Mouse (Mus musculus) gastrocnemius, adult 8-10 months (tissue): ENCODE results near the gene Plekha4. TPM values are rescaled to one million over a fixed set of nuclear protein-coding genes. Genes with fewer than 3 reads are reported as not detected.

Source experiments
- DNase-seq, 2 experiments: peaks; one replicate each; pipeline ENCODE4 v3.0.0; 2022; ENCODE audit warnings: low spot score in 2 of 2
- total RNA-seq, 4 experiments: library from RNA; stranded (reverse); gene quantifications; 2 replicates each; pipeline ENCODE4 v1.2.4; 2022

Gene Plekha4
- total RNA-seq, 4 experiments from 2014 or later, result 1.4 to 5.4 (median 4.6) TPM

DNA sequence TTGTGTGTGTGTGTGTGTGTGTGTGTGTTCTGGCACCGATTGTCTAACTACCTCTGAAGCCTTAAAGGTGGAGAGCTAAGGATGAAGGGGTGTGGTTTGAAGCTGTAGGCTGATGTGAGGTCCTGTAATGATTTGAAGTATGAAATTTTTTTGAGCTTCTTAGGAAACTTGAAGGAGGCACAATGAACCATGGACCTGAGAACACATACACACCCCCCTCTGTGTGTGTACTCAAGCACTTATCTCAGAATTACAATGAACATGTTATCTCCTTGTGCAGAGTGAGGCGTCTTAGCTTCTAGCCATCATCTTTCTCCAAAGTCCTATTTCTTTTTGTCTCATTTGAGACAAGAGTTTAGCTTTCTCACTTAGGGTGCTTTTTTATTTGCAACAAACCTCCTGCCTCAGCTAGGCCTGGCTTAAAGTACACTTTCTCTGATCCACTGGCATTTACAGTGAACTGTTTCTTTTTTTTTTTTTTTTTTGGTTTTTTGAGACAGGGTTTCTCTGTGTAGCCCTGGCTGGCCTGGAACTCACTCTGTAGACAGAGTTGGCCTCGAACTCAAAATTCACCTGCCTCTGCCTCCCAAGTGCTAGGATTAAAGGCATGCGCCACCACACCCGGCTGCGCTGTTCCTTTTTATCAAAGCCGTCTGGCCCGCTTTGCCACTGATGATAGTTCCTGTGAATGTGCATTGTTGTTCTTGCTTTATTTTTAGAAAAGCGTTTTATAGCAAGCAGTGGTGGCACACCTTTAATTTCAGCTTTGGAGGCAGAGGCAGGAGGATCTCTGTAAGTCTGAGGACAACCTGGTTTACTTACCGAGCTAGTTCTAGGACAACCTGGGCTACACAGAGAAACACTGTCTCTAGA lies 42.7 kb downstream of the Plekha4 start:
- DNase-seq, result no peak

- peak; percentile 65 to 85 for DNase-seq
These were observed 44.1 kb downstream of the Plekha4 start, which contains the start of gene Bcat2 for GRCm38 (mm10) chr7:45570103-45570741. TSS of gene Bcat2 (plus strand) at chr7:45570153.

- no peak for DNase-seq
These were observed 45.8 kb downstream of the Plekha4 start for GRCm38 (mm10) chr7:45571966-45572365.

- DNase-seq, result no peak
These were observed 47.8 kb downstream of the Plekha4 start for GRCm38 (mm10) chr7:45573954-45574353.

GRCm38 (mm10) chr7:45574472-45575379 lies 48.6 kb downstream of the Plekha4 start:
- DNase-seq, result no peak

DNA sequence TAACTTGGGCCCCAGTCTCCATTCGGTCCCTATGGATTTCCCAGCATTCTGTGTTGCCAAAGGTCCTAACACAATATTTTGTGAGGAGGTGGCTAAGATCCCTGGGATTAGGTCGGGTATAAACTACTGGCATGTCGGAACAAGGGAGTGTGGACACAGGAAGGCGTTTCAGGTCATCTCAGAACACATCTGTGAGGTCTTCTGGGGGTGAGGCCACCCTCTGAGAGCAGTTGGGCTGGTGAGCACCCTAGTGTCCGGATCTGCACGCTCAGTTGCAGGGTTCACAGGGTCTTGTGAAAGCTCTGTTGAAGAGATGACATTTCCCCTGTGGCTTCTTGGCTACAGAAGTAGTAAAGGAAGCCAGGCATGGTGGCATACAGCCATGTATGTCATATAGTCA lies 59.8 kb downstream of the Plekha4 start:
- no peak for DNase-seq

GRCm38 (mm10) chr7:45587631-45588592 lies 61.8 kb downstream of the Plekha4 start:
- no peak for DNase-seq

GRCm38 (mm10) chr7:45589173-45589572 lies 63.0 kb downstream of the Plekha4 start:
- peak; percentile 95 to 97 for DNase-seq

- DNase-seq, result no peak
These were observed 63.8 kb downstream of the Plekha4 start for GRCm38 (mm10) chr7:45589898-45590297.

DNA sequence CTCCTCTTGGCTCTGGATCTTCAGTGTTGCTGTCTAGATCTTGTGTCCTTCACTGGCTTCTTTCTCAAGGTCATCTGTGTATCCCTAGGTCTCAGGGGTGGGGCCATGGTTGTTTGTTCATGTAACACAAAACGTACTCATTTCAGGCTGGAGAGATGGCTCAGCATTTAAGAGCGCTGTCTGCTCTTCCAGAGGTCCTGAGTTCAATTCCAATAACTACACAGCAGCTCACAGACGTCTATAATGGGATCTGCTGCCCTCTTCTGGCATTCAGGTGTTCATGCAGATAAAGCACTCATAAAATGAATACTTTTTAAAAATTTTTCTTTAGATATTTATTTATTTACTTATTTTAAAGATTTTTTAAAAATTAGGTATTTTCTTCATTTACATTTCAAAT lies 64.7 kb downstream of the Plekha4 start:
- no peak for DNase-seq

DNA sequence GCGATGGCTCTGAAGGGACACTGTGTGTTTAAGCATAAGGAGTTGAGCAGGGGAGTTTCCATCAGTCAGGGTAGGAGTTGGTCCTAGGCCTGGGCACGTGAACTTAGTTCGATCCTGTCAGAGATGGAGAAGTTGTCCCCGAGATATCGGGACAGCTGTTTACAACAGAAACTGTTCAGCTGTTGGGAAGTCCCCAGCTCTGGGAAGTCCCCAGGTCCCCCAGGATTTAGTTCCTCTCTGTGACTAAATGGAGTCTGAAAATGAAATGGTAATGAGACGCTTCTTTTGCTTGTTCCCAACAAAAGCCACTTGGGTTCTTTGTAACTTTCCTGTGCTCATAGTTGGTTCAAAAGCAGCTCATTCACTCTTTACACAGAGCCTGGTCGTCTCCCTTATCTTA lies 65.8 kb downstream of the Plekha4 start:
- no peak for DNase-seq

DNA sequence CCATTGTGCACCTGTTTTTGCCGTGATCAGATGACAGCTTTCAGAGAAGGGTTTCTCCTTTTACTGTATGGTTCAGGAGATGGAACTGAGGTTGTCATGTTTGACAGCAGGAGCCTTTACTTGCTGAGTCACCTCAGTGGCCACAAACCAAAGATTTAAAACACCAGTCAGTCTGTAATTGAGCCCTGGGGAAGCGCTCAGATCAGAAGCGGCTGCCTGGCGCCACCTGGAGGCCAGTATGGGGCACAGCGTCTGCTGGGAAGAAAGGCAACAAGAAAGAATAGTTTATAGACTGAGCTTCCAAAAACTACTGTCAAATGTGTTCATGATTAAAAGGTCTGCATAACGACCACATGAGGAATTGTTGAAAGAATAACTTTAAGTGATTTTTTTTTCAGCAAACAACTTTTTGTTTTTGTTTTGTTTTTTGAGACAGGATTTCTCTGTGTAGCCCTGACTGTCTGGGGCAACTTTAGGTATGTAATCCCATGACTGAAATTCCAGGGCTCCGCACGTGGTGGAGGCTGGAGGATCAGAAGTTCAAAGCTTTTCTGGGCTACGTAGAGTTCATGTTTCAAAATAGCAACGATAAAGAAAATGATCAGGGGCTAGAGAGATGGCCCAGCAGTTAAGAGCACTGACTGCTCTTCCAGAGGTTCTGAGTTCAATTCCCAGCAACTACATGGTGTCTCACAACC lies 67.1 kb downstream of the Plekha4 start:
- peak; percentile 60 to 67 for DNase-seq

DNA sequence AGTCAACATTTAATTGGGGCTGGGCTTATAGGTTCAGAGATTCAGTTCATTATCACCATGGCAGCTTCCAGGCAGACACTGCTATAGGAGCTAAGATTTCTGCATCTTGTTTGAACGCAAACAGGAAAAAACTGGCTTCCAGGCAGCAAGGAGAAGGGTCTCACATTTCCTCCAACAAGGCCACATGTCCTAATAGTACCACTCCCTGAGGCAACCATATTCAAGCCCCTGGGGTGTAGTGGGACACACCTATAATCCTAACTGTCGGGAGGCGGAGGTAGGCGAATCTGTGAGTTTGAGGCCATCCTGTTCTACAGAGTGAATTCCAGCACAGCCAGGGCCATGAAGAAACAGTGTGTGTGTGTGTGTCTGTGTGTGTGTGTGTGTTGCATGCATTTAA lies 69.0 kb downstream of the Plekha4 start:
- DNase-seq, result no peak

DNA sequence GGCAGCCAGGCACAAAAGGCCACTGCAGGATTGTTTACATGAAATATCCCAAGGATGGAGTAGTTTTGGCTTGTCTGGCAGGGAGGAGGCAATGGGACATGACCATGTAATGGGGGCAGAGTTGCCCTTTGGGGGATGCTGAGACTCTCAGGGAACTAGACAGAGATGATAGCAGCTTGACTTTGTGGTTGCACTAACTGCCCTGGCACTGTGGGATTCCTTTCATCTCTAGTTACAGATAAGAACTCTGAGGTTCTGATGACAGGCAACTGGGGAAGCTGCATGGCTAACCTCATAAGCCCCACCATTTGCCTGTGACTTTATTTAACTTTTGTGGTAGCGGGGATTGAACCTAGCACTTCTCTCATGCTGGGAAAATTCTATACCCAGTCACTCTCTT lies 70.0 kb downstream of the Plekha4 start:
- no peak for DNase-seq

DNA sequence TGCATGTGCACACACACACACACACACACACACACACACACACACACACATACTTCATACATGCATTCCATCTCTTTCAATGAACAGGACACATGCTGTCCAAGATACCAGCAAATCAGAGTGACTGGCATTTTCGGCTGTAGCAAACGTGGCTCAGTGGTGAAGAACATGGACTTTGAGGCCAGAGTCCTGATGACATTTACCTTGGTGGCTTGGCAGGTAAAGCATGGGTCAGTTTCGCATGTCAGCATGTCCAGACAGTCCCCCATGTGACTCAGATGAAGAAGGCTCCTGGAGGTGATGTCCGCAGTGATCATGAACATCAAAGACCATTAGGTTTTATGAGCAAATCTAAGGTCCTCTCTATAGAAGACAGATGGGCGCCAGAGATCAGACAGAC lies 70.9 kb downstream of the Plekha4 start:
- DNase-seq, result no peak

- DNase-seq, result no peak
These were observed 71.4 kb downstream of the Plekha4 start for GRCm38 (mm10) chr7:45597527-45597926.

DNA sequence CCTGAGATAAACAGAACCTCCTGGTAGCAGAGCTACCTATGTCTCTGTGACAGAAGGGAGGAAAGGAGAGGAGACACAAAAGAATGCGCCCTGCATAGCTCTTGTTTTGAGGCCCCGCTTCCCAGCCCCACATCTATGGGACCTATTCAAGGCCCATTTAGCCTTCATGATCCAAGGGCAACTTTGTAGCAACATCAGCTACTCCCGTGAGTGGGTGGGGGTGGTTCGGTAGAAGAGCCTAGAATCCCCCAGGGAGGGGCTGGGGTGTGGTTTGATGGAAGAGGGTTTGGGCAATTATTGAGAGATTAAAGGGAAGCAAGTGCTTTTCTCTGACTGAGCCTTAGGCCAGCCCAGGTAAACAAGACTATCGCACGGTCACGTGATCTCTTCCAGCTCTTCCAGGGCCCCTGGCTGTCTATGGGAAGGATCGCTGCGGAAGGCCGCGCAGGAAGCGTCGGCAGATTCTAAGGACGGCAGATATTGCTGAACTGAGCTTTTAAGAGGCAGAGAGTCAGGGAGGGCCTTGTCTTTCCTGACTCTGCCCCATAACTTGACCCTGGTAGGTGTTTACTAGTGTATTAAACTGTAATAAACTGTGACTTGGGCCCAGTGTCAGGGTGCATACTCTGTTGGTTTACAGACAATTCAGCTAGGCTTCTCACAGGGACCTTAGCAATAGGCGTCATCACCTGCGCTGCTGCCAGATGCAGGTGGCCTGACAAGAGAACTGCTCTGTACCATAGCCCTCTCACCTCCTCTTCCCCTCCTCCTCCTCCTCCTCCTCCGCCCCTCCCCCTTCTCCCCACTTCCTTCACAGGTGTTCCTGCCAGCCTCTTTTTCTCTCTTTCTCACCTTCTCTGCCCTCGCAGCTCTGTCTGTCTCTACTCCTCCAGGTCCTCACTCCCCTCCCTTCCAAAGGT lies 73.1 kb downstream of the Plekha4 start:
- DNase-seq, result no peak
